Mouse (Mus musculus): ENCODE measurements around the gene Ugt1a10.

- no peak for TF ChIP-seq POLR2A (IDR thresholded peaks at IDR 0.05; ENCODE audit: borderline replicate concordance, extremely low read depth, insufficient read depth, insufficient read length, poor library complexity, severe bottlenecking)
- no peak for TF ChIP-seq CTCF (IDR thresholded peaks at IDR 0.05; ENCODE audit: borderline replicate concordance, extremely low read depth, insufficient read depth, insufficient read length)
Measured at GRCm38 (mm10) chr1:88165711-88166110, 110.5 kb downstream of the Ugt1a10 start, which contains the start of gene Ugt1a5.

Measured in brain, embryonic 14.5 days (tissue).